Mouse (Mus musculus): ENCODE results near the gene Tmem254a. TPM values are rescaled to one million over a fixed set of nuclear protein-coding genes. Genes with fewer than 3 reads are reported as not detected.
"Not testable (repeated sequence)": the region's sequence is repeated elsewhere in the genome, so short reads cannot be mapped to it uniquely, and the experiment has no call there.

Tmem254a gene
- 2.4 and 3.9 TPM in 2 replicates for polyA plus RNA-seq (2015; fragmentation: Nextera tagmentation; extraction: Ambion mirVana)

- not testable (repeated sequence) for H3K27ac ChIP-seq (replicated peaks); H3K27me3 ChIP-seq; H3K4me2 ChIP-seq; H3K4me3 ChIP-seq; H3K9ac ChIP-seq; H3K4me1 ChIP-seq (replicated peaks); H3K36me3 ChIP-seq; H3K9me3 ChIP-seq
- WGBS: no CpG with 5 or more reads among the region's 10 CpGs
- ATAC-seq (ENCODE audit: low read depth): peak; percentile 78; the same call in 1 of the 2 replicates
These were observed at the start of gene Tmem254a for GRCm38 (mm10) chr14:25927562-25927881. Gene Tmem254a, minus strand, starts transcription at chr14:25927672.

GRCm38 (mm10) chr14:25957861-25958260 lies 30.4 kb upstream of the Tmem254a start:
- not testable (repeated sequence) for H3K27me3 ChIP-seq; H3K4me3 ChIP-seq; H3K4me1 ChIP-seq (replicated peaks); H3K9ac ChIP-seq; ATAC-seq (ENCODE audit: low read depth); H3K9me3 ChIP-seq; H3K4me2 ChIP-seq; H3K36me3 ChIP-seq; H3K27ac ChIP-seq (replicated peaks)
- WGBS: no CpG with 5 or more reads among the region's 3 CpGs

DNA sequence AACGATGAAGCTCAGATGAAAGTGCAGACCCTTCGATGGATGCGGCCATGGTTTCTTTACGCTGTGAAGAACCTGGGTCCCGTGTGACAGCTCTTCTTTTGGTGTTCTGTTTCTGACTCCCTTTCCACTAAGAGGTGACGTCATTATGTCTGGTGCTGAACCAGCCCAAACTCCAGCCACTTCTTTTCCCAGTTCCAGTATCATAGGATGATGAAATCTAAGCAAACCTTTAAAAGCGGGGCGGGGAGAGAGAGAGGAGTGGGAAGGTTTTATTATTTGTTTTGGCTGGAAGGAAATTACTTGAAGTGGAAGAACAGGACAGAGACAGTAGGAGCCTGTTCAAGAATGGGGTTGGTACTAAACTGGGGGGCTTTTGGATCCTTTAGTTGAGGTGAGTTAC lies 10.5 kb upstream of the Tmem254a start, which contains the start of gene Cphx1:
TSS of gene Cphx1 (plus strand) at position 301 of the 400 bp plus-strand sequence.
- ATAC-seq (ENCODE audit: low read depth): not testable (repeated sequence)

GRCm38 (mm10) chr14:25936867-25937630 lies 9.6 kb upstream of the Tmem254a start:
- no CpG with 5 or more reads among the region's 5 CpGs for WGBS
- not testable (repeated sequence) for H3K27ac ChIP-seq (replicated peaks); H3K9ac ChIP-seq; H3K9me3 ChIP-seq; H3K4me2 ChIP-seq; H3K4me1 ChIP-seq (replicated peaks); H3K36me3 ChIP-seq; ATAC-seq (ENCODE audit: low read depth); H3K27me3 ChIP-seq; H3K4me3 ChIP-seq

More for the DNA sequence above, 10.5 kb upstream of the Tmem254a start, which contains the start of gene Cphx1:
- H3K9me3 ChIP-seq; H3K4me1 ChIP-seq (replicated peaks); H3K36me3 ChIP-seq; H3K27ac ChIP-seq (replicated peaks); H3K9ac ChIP-seq; H3K4me3 ChIP-seq; H3K4me2 ChIP-seq; H3K27me3 ChIP-seq: not testable (repeated sequence)
- WGBS: no CpG with 5 or more reads among the region's 8 CpGs

GRCm38 (mm10) chr14:25926814-25927561 lies 484 bp downstream of the Tmem254a start:
- not testable (repeated sequence) for H3K9ac ChIP-seq; H3K4me1 ChIP-seq (replicated peaks); H3K36me3 ChIP-seq; H3K9me3 ChIP-seq; H3K27ac ChIP-seq (replicated peaks); H3K27me3 ChIP-seq; H3K4me2 ChIP-seq; H3K4me3 ChIP-seq
- ATAC-seq (ENCODE audit: low read depth): peak; percentile 92
- WGBS: no CpG with 5 or more reads among the region's 44 CpGs

DNA sequence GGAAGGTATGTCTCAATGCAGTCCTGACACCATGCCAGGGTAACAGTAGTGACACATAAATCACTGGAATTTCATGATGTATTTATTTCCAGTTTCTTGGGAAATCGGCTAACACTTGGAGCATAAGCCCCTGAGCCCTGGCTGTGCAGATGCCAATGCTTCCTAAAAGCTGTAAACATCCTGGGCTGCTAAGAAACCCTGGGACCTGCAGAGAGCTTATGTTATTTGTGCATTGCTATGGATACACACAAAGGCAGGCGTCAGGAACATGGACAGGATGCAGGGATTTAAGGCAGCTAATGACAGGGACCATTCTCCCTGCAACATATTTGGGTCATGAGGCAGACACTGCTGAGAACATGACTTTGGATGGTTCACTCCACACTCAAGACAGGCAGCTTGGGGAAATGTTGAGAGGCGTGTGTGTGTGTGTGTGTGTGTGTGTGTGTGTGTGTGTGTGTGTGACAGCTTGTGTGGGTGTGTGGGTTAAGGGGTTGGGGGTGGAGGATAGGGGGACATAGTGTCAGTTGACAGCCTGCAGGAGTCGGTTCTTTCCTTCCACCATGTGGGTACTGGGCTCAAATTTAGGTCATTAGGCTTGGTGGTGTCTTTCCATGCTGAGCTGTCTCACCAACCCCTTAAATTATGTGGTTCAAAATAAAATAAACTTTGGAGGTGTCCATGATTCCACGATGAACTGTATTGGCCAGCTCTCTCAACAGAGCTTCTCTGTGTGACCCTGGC lies 8.9 kb downstream of the Tmem254a start:
- not testable (repeated sequence) for H3K4me1 ChIP-seq (replicated peaks); H3K36me3 ChIP-seq; H3K9ac ChIP-seq; H3K27me3 ChIP-seq; H3K9me3 ChIP-seq; H3K27ac ChIP-seq (replicated peaks); H3K4me2 ChIP-seq; H3K4me3 ChIP-seq; ATAC-seq (ENCODE audit: low read depth)
- no CpG with 5 or more reads among the region's 5 CpGs for WGBS

GRCm38 (mm10) chr14:25908976-25909375 lies 18.5 kb downstream of the Tmem254a start:
- not testable (repeated sequence) for H3K27ac ChIP-seq (replicated peaks); H3K4me2 ChIP-seq; H3K4me1 ChIP-seq (replicated peaks); H3K9ac ChIP-seq; H3K9me3 ChIP-seq; H3K36me3 ChIP-seq; ATAC-seq (ENCODE audit: low read depth); H3K27me3 ChIP-seq; H3K4me3 ChIP-seq
- no CpG with 5 or more reads among the region's 8 CpGs for WGBS

GRCm38 (mm10) chr14:25907272-25907671 lies 20.2 kb downstream of the Tmem254a start:
- not testable (repeated sequence) for H3K27me3 ChIP-seq; H3K4me3 ChIP-seq; ATAC-seq (ENCODE audit: low read depth); H3K4me2 ChIP-seq; H3K4me1 ChIP-seq (replicated peaks); H3K9me3 ChIP-seq; H3K9ac ChIP-seq; H3K27ac ChIP-seq (replicated peaks); H3K36me3 ChIP-seq
- WGBS: no CpG with 5 or more reads among the region's 9 CpGs

DNA sequence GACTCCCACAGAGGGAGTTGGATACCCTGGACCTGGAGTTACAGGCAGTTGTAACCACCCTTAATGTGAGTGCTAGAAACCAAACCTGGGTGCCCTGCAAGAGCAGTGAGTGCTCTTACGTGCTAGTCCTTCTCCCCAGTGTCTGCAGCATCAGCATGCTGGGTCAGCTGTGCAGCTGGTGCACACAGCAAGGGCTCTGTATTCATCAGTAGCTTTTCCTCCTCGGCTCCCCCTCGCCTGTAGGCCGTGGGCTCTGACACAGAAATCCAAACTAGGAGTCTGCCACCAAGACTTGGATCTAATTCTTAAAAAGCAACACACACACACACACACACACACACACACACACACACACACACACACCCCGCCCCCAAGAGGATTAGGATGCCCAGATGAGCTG lies 22.2 kb downstream of the Tmem254a start:
- H3K9ac ChIP-seq; H3K4me2 ChIP-seq; H3K4me3 ChIP-seq; H3K9me3 ChIP-seq; H3K27ac ChIP-seq (replicated peaks); ATAC-seq (ENCODE audit: low read depth); H3K36me3 ChIP-seq; H3K27me3 ChIP-seq; H3K4me1 ChIP-seq (replicated peaks): not testable (repeated sequence)
- 80% methylated on average over 1 of the region's 5 CpGs for WGBS

- H3K27ac ChIP-seq (replicated peaks); ATAC-seq (ENCODE audit: low read depth); H3K4me1 ChIP-seq (replicated peaks); H3K4me2 ChIP-seq; H3K36me3 ChIP-seq; H3K9ac ChIP-seq; H3K4me3 ChIP-seq; H3K9me3 ChIP-seq; H3K27me3 ChIP-seq: not testable (repeated sequence)
- WGBS: no CpG with 5 or more reads among the region's 10 CpGs
These were observed 24.5 kb downstream of the Tmem254a start, which contains the start of gene Plac9a for GRCm38 (mm10) chr14:25903000-25903399. Gene Plac9a, minus strand, starts transcription at chr14:25903100.

DNA sequence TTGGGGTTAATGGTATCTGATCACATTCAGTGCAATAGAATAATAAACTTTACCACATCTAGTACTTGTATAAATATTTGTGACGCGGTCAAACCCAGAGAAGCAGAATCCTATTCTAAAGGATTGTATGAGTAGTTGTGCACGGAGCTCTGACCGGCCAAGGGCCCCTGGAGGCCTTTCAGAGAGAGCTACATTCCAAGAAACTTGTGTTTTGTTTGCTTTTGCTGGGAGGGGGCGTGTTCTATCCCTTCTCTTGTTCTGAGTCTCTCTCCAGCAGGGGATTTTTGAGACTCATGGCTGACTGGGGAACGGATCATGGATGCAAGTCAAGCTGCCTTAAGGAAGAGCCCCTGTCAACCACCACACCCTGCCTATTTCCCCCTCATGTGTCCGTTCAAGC lies 31.8 kb downstream of the Tmem254a start:
- no CpG with 5 or more reads among the region's 7 CpGs for WGBS
- H3K36me3 ChIP-seq; H3K4me1 ChIP-seq (replicated peaks); H3K4me3 ChIP-seq; ATAC-seq (ENCODE audit: low read depth); H3K9me3 ChIP-seq; H3K27ac ChIP-seq (replicated peaks); H3K9ac ChIP-seq; H3K27me3 ChIP-seq; H3K4me2 ChIP-seq: not testable (repeated sequence)

DNA sequence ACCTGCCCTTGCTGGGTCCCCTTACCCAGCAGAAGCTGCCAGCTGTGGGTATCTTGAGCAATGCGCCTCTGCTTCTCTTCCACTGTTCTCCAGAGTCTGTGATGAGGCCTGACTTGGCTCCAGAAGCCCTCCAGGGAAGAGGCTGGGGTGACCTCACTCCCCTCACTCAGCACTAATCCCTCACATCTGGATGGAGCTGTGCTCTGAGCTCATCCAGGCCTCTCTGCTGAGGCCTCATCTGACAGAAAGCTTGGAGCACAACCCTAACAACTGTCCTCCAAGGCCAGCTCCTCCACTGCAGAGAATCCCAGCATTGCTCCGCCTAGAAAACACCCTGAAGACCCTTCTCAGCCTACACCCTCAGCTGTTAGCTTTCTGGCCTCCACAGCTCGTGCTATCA lies 32.9 kb downstream of the Tmem254a start:
- H3K4me2 ChIP-seq; H3K4me3 ChIP-seq; H3K4me1 ChIP-seq (replicated peaks); ATAC-seq (ENCODE audit: low read depth); H3K9me3 ChIP-seq; H3K27ac ChIP-seq (replicated peaks); H3K36me3 ChIP-seq; H3K9ac ChIP-seq; H3K27me3 ChIP-seq: not testable (repeated sequence)
- WGBS: no CpG with 5 or more reads among the region's 3 CpGs

Data from neural tube, embryonic 13.5 days (tissue).